Mouse (Mus musculus) megakaryocyte, embryonic 14.5 days (primary cell): ENCODE data around the gene Wiz.

Source experiments
- FLI1 ChIP-seq: IDR thresholded peaks from 2 replicates; pipeline ENCODE4 v1.6.1; 2012; ENCODE audit warnings: low read length, inconsistent platforms, mixed read lengths
- GATA1 ChIP-seq: IDR thresholded peaks from 3 replicates; pipeline ENCODE4 v1.6.1; 2012; ENCODE audit warnings: mixed read lengths, low read length, inconsistent platforms, borderline replicate concordance

GRCm38 (mm10) chr17:32351269-32351668 is 38.0 kb downstream of the Wiz start:
- no peak for TF ChIP-seq GATA1
- TF ChIP-seq FLI1 = no peak
